Mouse (Mus musculus) hindbrain, embryonic 11.5 days (tissue): ENCODE measurements around the gene Ino80. TPM values are rescaled to one million over a fixed set of nuclear protein-coding genes. Genes with fewer than 3 reads are reported as not detected.

ENCODE experiments used
- ATAC-seq: fragments of 200-750 bp; cut with Nextera tagmentation; 2 replicates; pipeline ENCODE4 v1.8.0; 2017; ENCODE audit warnings: mild to moderate bottlenecking, moderate TSS enrichment, moderate library complexity; ENCODE audit not compliant: low FRiP score
- DNase-seq: peaks from one replicate; pipeline ENCODE4 v3.0.0-alpha.2; 2015; ENCODE audit warnings: low spot score
- H3K27ac ChIP-seq: fragments of 300-500 bp; sonication (generic); 2 replicates; pipeline ENCODE4 v1.5.1; 2014; ENCODE audit warnings: mild to moderate bottlenecking, low read depth, low read length
- H3K27me3 ChIP-seq: fragments of 300-500 bp; sonication (generic); 2 replicates; pipeline ENCODE4 v1.6.1; 2014; ENCODE audit warnings: mild to moderate bottlenecking, low read length, moderate library complexity, mixed read lengths; ENCODE audit not compliant: control insufficient read depth, insufficient read depth
- H3K36me3 ChIP-seq: fragments of 300-500 bp; sonication (generic); 2 replicates; pipeline ENCODE4 v1.6.1; 2014; ENCODE audit warnings: mild to moderate bottlenecking, low read length, moderate library complexity, mixed read lengths; ENCODE audit not compliant: control insufficient read depth, insufficient read depth
- H3K4me1 ChIP-seq: fragments of 300-500 bp; sonication (generic); replicated peaks from 2 replicates; pipeline ENCODE4 v1.6.1; 2014; ENCODE audit warnings: low read length, mixed read lengths; ENCODE audit not compliant: control insufficient read depth, insufficient read depth
- H3K4me2 ChIP-seq: fragments of 300-500 bp; sonication (generic); replicated peaks from 2 replicates; pipeline ENCODE4 v1.6.1; 2014; ENCODE audit warnings: mild to moderate bottlenecking, low read depth, low read length
- H3K4me3 ChIP-seq: fragments of 300-500 bp; sonication (generic); 2 replicates; pipeline ENCODE4 v1.5.1; 2014; ENCODE audit warnings: low read depth, low read length
- H3K9ac ChIP-seq: fragments of 300-500 bp; sonication (generic); 2 replicates; pipeline ENCODE4 v1.6.1; 2014; ENCODE audit warnings: low read depth, low read length
- H3K9me3 ChIP-seq: fragments of 300-500 bp; sonication (generic); 2 replicates; pipeline ENCODE4 v1.6.1; 2016; ENCODE audit warnings: low read length; ENCODE audit not compliant: control insufficient read depth
- WGBS: fragments of 180-500 bp; shearing (Covaris S2); extraction: QIAGEN DNeasy Blood & Tissue Kit; methylation state at CpG from one replicate; pipeline ENCODE4 v1.1.7; 2014; 5-methylcytosine and 5-hydroxymethylcytosine counted together
- polyA plus RNA-seq: library from polyadenylated mRNA; unstranded; fragments of >200 nt; fragmentation: Nextera tagmentation; extraction: Ambion mirVana; gene quantifications from 2 replicates; pipeline ENCODE4 v1.2.1, GENCODE M21; 2014

Gene Ino80
- polyA plus RNA-seq, 1 experiment from 2014 or later = 5.6 TPM

DNA sequence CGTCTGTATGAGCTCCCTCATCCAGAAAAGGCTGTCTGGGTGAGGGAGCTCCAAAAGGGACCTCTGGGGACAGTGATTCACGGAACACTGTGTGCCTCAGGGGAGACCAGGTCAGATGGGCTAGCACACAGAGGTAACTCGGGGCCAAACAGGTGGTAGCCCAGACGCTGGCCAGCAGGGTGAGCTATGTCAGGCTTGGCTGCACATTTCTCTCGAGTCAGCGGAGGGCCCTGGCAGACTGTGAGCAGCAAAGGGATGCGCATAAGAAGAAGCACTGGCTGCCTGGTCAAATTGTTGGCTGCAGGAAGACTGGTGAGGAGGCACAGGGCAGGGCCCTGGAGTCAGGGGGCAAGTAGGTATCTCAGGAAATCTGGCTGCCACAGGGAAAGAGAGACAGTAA, 121.8 kb downstream of the Ino80 start:
- Histone ChIP-seq H3K4me3 (no peak overlapping the region), H3K4me1 (no peaks in the 10 kb centered on the region), H3K36me3 (no peaks in the 10 kb centered on the region), H3K4me2 (no peak overlapping the region), H3K27ac (no peak overlapping the region), H3K27me3 (peaks cover 7% of the 10 kb centered on the region), H3K9ac (no peak overlapping the region), H3K9me3 (no peaks in the 10 kb centered on the region)
- ATAC-seq = no peak
- 33% methylated on average over 7 of the region's 7 CpGs for WGBS
- no peak for DNase-seq

DNA sequence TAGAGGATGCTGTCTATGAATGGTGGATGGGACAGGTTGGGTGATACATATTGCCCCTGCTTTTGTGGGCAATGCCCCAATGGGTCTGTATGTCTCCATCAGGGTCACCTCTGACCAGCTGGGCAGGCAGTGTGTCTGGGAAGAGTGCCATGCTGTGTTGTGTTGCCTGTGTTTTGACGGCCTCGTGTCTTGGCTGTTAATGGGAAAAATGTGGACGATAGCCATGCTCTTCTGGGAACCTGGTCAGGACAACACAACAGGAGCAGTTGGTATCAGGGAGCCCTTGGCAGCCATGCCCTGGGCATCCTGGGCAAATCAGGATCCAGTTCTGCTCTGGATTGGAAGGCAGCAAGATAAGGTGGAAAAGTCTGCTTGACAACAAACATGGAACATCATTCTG, 122.4 kb downstream of the Ino80 start:
- WGBS = 87% methylated on average over 3 of the region's 3 CpGs
- Histone ChIP-seq H3K36me3 (no peaks in the 10 kb centered on the region), H3K4me1 (0 out of 2 replicates have a peak, but pooled peaks cover 2% of the 10 kb centered on the region), H3K9ac (no peak overlapping the region), H3K27ac (no peak overlapping the region), H3K4me2 (no peak overlapping the region), H3K4me3 (no peak overlapping the region), H3K9me3 (no peaks in the 10 kb centered on the region), H3K27me3 (peaks cover 12% of the 10 kb centered on the region)
- DNase-seq = no peak
- no peak for ATAC-seq

DNA sequence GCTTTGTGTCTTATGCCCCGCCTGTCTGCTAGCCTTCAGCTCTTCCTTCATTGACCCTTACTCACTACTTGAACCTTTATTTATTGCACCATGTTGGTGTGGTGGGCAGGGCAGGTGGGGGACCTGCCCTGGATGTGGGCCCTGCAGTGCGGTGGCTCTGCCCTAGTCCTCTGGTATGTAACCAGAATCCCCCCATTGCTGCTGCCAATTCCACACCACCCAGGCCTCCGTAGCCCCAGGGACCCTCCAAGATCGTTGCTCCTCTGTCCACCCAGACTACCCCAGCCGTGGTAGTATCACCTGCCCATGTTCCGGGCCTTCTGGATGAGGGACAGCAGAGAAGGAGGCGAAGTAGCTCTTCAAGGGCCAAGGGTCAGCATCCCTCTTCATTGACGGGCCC, 123.8 kb downstream of the Ino80 start:
- ATAC-seq (no peak), DNase-seq (no peak)
- H3K4me3 ChIP-seq = no peak overlapping the region
- 88% methylated on average over 8 of the region's 8 CpGs for WGBS
- no peaks in the 10 kb centered on the region for H3K36me3 ChIP-seq
- H3K4me1 ChIP-seq = 0 out of 2 replicates have a peak, but pooled peaks cover 2% of the 10 kb centered on the region
- H3K27me3 ChIP-seq = peaks cover 13% of the 10 kb centered on the region
- no peak overlapping the region for H3K9ac ChIP-seq
- no peaks in the 10 kb centered on the region for H3K9me3 ChIP-seq
- no peak overlapping the region for H3K27ac ChIP-seq
- H3K4me2 ChIP-seq = no peak overlapping the region

DNA sequence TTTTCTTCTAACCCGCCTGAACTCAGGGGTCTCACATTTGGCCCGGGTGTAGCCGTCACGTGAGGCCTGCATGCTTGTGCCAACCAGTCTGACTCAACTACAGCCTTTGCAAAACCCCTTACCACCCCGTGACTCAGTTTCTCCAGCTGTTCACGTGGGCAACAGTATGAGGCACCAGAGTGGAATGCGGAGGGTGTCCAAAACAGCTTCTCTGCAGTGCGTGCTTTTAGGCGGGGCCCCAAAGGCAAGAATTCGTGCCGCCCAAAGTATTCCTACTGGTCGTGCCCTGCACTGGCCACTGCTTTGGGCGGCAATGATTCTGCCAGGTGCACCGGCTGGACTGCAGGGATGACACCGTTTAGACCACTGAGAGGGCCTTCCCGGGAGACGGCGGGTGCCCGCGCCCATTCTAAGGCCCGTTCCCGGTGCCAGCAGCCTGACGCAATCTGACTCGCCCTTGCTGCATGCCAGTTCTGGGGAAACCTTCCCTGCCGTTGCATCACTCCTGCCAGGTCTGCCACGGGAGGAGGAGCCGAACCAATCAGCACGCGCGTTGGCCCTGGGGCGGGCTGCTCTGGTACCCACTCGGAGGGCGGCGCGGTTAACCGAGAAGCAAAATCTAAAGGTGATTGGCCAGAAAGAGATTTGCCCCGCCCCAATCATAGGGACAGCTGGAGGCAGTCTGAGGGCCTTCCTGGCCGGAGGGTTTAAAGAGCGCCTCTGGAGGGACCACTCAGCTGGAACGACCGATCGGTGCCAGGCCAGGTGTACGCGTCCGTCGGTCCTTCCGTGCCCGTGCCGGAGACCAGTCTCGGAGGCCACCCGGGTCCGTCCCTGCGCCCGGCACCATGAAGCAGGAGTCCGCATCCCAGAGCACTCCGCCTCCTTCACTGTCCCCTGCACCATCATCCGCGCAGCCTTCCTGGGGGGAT, 126.7 kb downstream of the Ino80 start, which contains the start of gene Chac1:
TSS of gene Chac1 (plus strand) at position 675 of the 932 bp plus-strand sequence.
- WGBS = 6% methylated on average over 58 of the region's 58 CpGs
- Histone ChIP-seq H3K27me3 (peaks cover 13% of the 10 kb centered on the region), H3K36me3 (no peaks in the 10 kb centered on the region), H3K4me1 (0 out of 2 replicates have a peak, but pooled peaks cover 2% of the 10 kb centered on the region), H3K27ac (no peak within 1 kb of the TSS), H3K4me2 (peak within 1 kb of the TSS; percentile 85), H3K9me3 (no peaks in the 10 kb centered on the region), H3K9ac (peak within 1 kb of the TSS; percentile 54), H3K4me3 (peak within 1 kb of the TSS; percentile 51)
- DNase-seq (peak; percentile 83), ATAC-seq (peak; percentile 92)

DNA sequence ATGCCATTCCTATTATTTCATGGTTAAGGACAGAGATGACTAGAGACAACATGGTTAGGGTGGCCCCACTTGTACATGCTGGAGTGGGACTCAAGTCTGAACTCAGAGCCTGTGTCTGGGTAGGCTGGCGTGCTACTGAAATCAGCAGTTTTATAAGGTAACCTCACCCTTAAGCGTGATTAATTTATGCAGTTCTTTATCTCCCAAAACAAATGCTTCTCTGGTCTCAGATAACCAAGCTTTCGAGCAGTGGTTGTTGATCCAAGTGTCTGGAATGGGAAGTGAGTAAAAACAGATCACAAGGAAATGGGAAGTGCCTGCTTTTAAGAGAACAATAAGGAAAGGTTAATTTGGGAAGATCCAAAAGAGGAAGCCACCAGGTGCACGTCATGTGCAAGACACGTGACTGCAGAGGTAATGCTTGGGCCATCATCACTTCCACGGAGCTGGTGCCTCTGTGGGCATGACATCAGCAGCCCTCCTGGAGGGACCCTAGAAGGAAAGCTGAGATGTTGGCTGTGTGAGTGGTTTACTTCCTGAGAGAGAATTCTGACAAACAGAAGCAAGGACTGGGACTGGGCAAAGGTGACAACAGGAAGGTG, 132.8 kb downstream of the Ino80 start:
- no peak overlapping the region for H3K27ac ChIP-seq
- no peak overlapping the region for H3K9ac ChIP-seq
- no peak overlapping the region for H3K4me2 ChIP-seq
- no peak overlapping the region for H3K4me3 ChIP-seq
- H3K36me3 ChIP-seq = no peaks in the 10 kb centered on the region
- H3K4me1 ChIP-seq = no peaks in the 10 kb centered on the region
- 47% methylated on average over 6 of the region's 6 CpGs for WGBS
- no peaks in the 10 kb centered on the region for H3K9me3 ChIP-seq
- no peak for ATAC-seq
- no peaks in the 10 kb centered on the region for H3K27me3 ChIP-seq
- DNase-seq = no peak

DNA sequence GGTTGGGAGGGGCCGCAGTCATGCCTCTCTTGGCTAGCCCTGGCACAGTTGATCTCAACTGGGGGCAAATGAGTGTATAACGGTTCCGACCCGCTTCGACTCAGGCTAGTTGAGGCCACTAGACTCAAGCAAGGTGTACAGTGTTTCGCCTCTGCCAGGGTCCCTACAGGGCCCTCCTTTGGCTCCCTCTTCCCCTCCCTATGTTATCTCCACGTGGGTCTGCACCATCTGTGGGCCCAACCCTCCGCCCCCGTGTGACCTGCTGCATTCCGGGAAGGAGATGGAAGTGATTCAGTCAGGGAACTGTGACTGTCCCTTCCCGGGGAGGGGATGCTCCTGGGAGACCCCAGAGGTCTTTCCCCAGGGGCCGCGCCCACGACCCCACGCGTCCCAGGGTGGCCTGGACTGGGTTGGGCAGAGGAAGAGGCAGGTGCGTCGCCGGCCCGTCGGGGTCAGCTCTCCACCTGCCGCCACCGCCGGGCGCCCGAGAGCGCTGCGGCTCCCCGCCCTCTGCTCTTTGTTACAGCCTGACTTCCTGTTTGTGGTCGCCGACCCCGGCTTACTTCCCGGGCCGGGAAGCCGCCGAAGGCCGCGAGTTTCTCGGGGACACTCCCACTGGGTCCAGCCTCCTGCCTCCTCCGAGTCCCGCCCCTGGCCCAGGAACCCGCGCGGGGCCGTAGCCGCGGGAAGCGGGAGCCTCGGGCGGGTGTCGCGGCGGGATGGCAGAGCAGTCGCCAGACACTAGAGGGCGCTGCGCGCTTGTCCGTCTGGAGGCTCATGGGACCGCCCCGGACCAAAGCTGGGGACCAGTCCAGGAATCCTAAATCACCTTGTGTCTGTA, 139.8 kb downstream of the Ino80 start:
- no peaks in the 10 kb centered on the region for H3K36me3 ChIP-seq
- 8% methylated on average over 58 of the region's 60 CpGs for WGBS
- peak; percentile 84 for ATAC-seq
- DNase-seq = peak; percentile 94
- H3K27ac ChIP-seq = peak overlapping the region; percentile 71
- no peaks in the 10 kb centered on the region for H3K4me1 ChIP-seq
- no peaks in the 10 kb centered on the region; the same call in 1 of the 2 replicates for H3K27me3 ChIP-seq
- peak overlapping the region; percentile 83 for H3K9ac ChIP-seq
- H3K9me3 ChIP-seq = no peaks in the 10 kb centered on the region
- H3K4me3 ChIP-seq = peak overlapping the region; percentile 57
- H3K4me2 ChIP-seq = peak overlapping the region; percentile 82

DNA sequence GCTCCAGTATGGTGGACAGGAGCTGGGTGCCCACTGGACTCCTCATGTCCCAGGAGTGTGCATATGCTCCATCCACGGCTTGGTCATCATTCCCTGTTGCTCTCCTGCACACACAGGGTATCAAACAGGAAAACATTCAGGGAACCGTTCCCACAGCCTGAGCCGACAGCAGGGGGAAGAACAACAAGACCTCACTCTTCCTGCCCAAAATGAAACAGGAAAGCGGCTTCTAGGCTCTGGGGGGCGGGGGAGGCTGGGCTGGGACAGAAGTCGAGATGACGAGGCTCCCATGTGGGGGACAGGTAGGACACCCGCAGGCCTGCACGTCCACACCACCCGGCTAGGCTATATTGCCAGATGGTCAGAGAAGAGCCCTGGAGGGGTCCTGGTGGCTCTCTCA, 141.0 kb downstream of the Ino80 start:
- DNase-seq (no peak), ATAC-seq (no peak)
- no peaks in the 10 kb centered on the region for H3K9me3 ChIP-seq
- H3K9ac ChIP-seq = no peak overlapping the region
- H3K4me2 ChIP-seq = no peak overlapping the region
- H3K27me3 ChIP-seq = peaks cover 5% of the 10 kb centered on the region; the same call in 1 of the 2 replicates
- H3K4me3 ChIP-seq = no peak overlapping the region
- no peak overlapping the region for H3K27ac ChIP-seq
- no peaks in the 10 kb centered on the region for H3K36me3 ChIP-seq
- 67% methylated on average over 10 of the region's 10 CpGs for WGBS
- H3K4me1 ChIP-seq = no peaks in the 10 kb centered on the region

DNA sequence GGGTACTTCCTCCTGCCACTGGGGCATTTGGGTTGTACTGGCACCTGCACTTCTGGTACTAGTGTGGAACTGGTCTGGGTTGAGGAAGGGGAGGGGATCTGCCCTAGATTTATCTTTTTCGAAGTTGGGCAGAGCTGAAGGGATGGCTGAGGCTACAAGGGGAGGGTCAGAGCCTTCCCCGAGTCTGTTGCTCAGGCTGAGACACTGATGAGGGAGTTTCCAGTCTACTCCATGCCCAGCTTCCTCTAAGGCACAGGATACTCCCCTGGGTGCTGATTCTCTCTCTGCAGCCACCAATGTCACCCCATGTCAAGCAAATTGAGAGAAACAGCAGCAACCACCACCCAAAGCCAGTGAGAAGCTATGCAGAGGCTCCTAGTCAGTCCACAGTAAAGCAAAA, 141.5 kb downstream of the Ino80 start:
- Histone ChIP-seq H3K4me1 (no peaks in the 10 kb centered on the region), H3K4me2 (no peak overlapping the region), H3K4me3 (no peak overlapping the region), H3K27ac (no peak overlapping the region), H3K9ac (no peak overlapping the region), H3K27me3 (peaks cover 8% of the 10 kb centered on the region), H3K9me3 (no peaks in the 10 kb centered on the region), H3K36me3 (no peaks in the 10 kb centered on the region)
- WGBS = 74% methylated on average over 2 of the region's 2 CpGs
- ATAC-seq = no peak
- DNase-seq = no peak
